19 mouse cellular contexts compared by ENCODE assay signal in the genomic region with DNA sequence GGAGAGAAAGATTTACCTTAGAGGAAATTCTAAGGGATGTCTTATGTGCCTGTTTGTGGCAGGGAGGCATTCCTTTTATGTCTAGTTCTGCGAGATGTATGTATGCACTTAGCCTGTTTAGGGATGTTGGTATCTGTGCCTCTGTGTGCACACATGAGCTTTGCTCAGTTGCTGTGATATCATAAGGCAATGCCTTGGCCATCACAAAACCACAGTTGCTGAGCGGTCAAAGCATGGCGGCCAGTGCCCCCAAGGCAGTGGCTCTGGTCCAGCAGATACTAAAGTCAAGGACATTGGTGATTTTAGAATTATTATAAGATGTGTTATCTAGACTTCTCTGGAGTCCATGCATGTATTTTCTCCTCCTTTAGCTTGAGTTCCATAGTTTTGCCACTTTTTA.
DNase-seq lines count a peak whose midpoint lies in the region; ATAC-seq and TF ChIP-seq lines count a peak whose summit lies in the region.
"Had no signal": no experiment of that assay in that cellular context is flagged by ENCODE, and none has a peak within 500 bp of the region (broad histone marks: within the 10 kb centered on the region; RNA-seq: fewer than 3 reads in every experiment).

No protein-coding gene starts in this region.

- no peak for TF ChIP-seq CTCF in hindbrain, postnatal 0 days (IDR thresholded peaks at IDR 0.05; ENCODE audit: low read depth)

- no peaks in the 10 kb centered on the region for H3K9me3 ChIP-seq in forebrain, embryonic 14.5 days (replicated peaks; ENCODE audit: control insufficient read depth, low read length)
- H3K9me3 ChIP-seq in forebrain, embryonic 10.5 days: no peaks in the 10 kb centered on the region
- no peaks in the 10 kb centered on the region for H3K9me3 ChIP-seq in hindbrain, embryonic 13.5 days
- H3K9me3 ChIP-seq in hindbrain, postnatal 0 days (ENCODE audit: low read length): no peaks in the 10 kb centered on the region
- H3K9me3 ChIP-seq in neural tube, embryonic 15.5 days (replicated peaks): no peaks in the 10 kb centered on the region
- H3K9me3 ChIP-seq: embryonic facial prominence, embryonic 12.5 days; heart, embryonic 13.5 days had no signal

- peak; percentile 32; the same call in 1 of the 2 replicates for ATAC-seq in forebrain, embryonic 14.5 days
- ATAC-seq in hindbrain, embryonic 13.5 days (ENCODE audit: low FRiP score): peak; percentile 24; the same call in 1 of the 2 replicates
- no peak for ATAC-seq in hindbrain, postnatal 0 days
- ATAC-seq in neural tube, embryonic 15.5 days (ENCODE audit: low FRiP score): 0 out of 2 replicates have a peak, but pooled peaks have one; percentile 53
- ATAC-seq: intestine, embryonic 16.5 days; Patski had no signal

- H3K27me3 ChIP-seq in forebrain, embryonic 14.5 days (replicated peaks; ENCODE audit: control insufficient read depth, insufficient read depth, low read length): no peaks in the 10 kb centered on the region
- H3K27me3 ChIP-seq in forebrain, embryonic 10.5 days (ENCODE audit: poor library complexity, severe bottlenecking): no peaks in the 10 kb centered on the region
- H3K27me3 ChIP-seq in hindbrain, embryonic 13.5 days: no peaks in the 10 kb centered on the region
- no peaks in the 10 kb centered on the region for H3K27me3 ChIP-seq in hindbrain, postnatal 0 days (ENCODE audit: insufficient read depth, low read length)
- H3K27me3 ChIP-seq in neural tube, embryonic 15.5 days (replicated peaks): no peaks in the 10 kb centered on the region
- H3K27me3 ChIP-seq: CH12.LX; embryonic facial prominence, embryonic 12.5 days; heart, embryonic 13.5 days had no signal

- no peak overlapping the region for H3K4me3 ChIP-seq in forebrain, embryonic 14.5 days (ENCODE audit: low read depth, low read length)
- no peak overlapping the region for H3K4me3 ChIP-seq in forebrain, embryonic 10.5 days
- no peak overlapping the region for H3K4me3 ChIP-seq in hindbrain, embryonic 13.5 days
- H3K4me3 ChIP-seq in hindbrain, postnatal 0 days (ENCODE audit: low read length): no peak overlapping the region
- H3K4me3 ChIP-seq in neural tube, embryonic 15.5 days (replicated peaks): no peak overlapping the region
- H3K4me3 ChIP-seq: embryonic facial prominence, embryonic 12.5 days; heart, embryonic 13.5 days had no signal

- H3K4me2 ChIP-seq in forebrain, embryonic 14.5 days (ENCODE audit: low read length): no peak overlapping the region
- no peak overlapping the region for H3K4me2 ChIP-seq in hindbrain, embryonic 13.5 days
- no peak overlapping the region for H3K4me2 ChIP-seq in hindbrain, postnatal 0 days (ENCODE audit: low read depth, low read length)
- no peak overlapping the region for H3K4me2 ChIP-seq in neural tube, embryonic 15.5 days
- H3K4me2 ChIP-seq: embryonic facial prominence, embryonic 12.5 days; heart, embryonic 13.5 days had no signal

- intact Hi-C loops in left cerebral cortex, postnatal 4 days (cut with DNase I): no loop called here
- intact Hi-C loops in left cerebral cortex, postnatal 36 days (cut with DNase I): no loop called here

- WGBS in forebrain, embryonic 14.5 days: 98% methylated on average over 3 of the region's 3 CpGs
- 94% methylated on average over 3 of the region's 3 CpGs for WGBS in forebrain, embryonic 10.5 days
- WGBS in hindbrain, embryonic 13.5 days: 89% methylated on average over 3 of the region's 3 CpGs
- 69% methylated on average over 3 of the region's 3 CpGs for WGBS in hindbrain, postnatal 0 days
- 81% methylated on average over 3 of the region's 3 CpGs for WGBS in neural tube, embryonic 15.5 days

- no peaks in the 10 kb centered on the region for H3K4me1 ChIP-seq in forebrain, embryonic 14.5 days (ENCODE audit: control insufficient read depth, insufficient read depth, low read length)
- no peaks in the 10 kb centered on the region for H3K4me1 ChIP-seq in forebrain, embryonic 10.5 days
- peaks cover 9% of the 10 kb centered on the region; the same call in 1 of the 2 replicates for H3K4me1 ChIP-seq in hindbrain, embryonic 13.5 days (replicated peaks)
- H3K4me1 ChIP-seq in hindbrain, postnatal 0 days (ENCODE audit: insufficient read depth, low read length): no peaks in the 10 kb centered on the region
- H3K4me1 ChIP-seq in neural tube, embryonic 15.5 days: peaks cover 8% of the 10 kb centered on the region
- H3K4me1 ChIP-seq: embryonic facial prominence, embryonic 12.5 days had no signal

- H3K9ac ChIP-seq in forebrain, embryonic 14.5 days (ENCODE audit: low read length): no peak overlapping the region
- H3K9ac ChIP-seq in hindbrain, embryonic 13.5 days: no peak overlapping the region
- no peak overlapping the region for H3K9ac ChIP-seq in hindbrain, postnatal 0 days (replicated peaks; ENCODE audit: low read length)
- no peak overlapping the region for H3K9ac ChIP-seq in neural tube, embryonic 15.5 days (replicated peaks)
- H3K9ac ChIP-seq: embryonic facial prominence, embryonic 12.5 days; heart, embryonic 13.5 days had no signal

- H3K27ac ChIP-seq in forebrain, embryonic 14.5 days (ENCODE audit: low read depth, low read length): no peak overlapping the region
- H3K27ac ChIP-seq in forebrain, embryonic 10.5 days: no peak overlapping the region
- 0 out of 2 replicates have a peak overlapping the region, but pooled peaks have one; percentile 46 for H3K27ac ChIP-seq in hindbrain, embryonic 13.5 days
- H3K27ac ChIP-seq in hindbrain, postnatal 0 days: no peak overlapping the region
- no peak overlapping the region for H3K27ac ChIP-seq in neural tube, embryonic 15.5 days (replicated peaks)
- H3K27ac ChIP-seq: embryonic facial prominence, embryonic 12.5 days; heart, embryonic 13.5 days had no signal

- no peaks in the 10 kb centered on the region for H3K36me3 ChIP-seq in forebrain, embryonic 14.5 days (ENCODE audit: control insufficient read depth, insufficient read depth, low read length)
- no peaks in the 10 kb centered on the region for H3K36me3 ChIP-seq in forebrain, embryonic 10.5 days (replicated peaks)
- H3K36me3 ChIP-seq in hindbrain, embryonic 13.5 days: no peaks in the 10 kb centered on the region
- no peaks in the 10 kb centered on the region for H3K36me3 ChIP-seq in hindbrain, postnatal 0 days (ENCODE audit: insufficient read depth, low read length)
- H3K36me3 ChIP-seq in neural tube, embryonic 15.5 days: no peaks in the 10 kb centered on the region
- H3K36me3 ChIP-seq: embryonic facial prominence, embryonic 12.5 days; heart, embryonic 13.5 days had no signal

- DNase-seq in forebrain, embryonic 14.5 days (ENCODE audit: low spot score): no peak
- DNase-seq in forebrain, embryonic 10.5 days (ENCODE audit: extremely low spot score, low spot score): no peak
- no peak for DNase-seq in hindbrain, postnatal 0 days (ENCODE audit: low spot score)
- peak; percentile 26 for DNase-seq in left cerebral cortex, postnatal 4 days
- DNase-seq in left cerebral cortex, postnatal 36 days (ENCODE audit: low spot score in 2 of 2): no peak
- DNase-seq: adrenal gland, postnatal 14 days; cerebellum, adult 11-12 months; cerebellum, adult 9-11 months; gastrocnemius, postnatal 36 days; heart, adult 11 months; heart, postnatal 36 days; kidney, adult 2 months had no signal
